Mouse (Mus musculus) testis, adult 2 months (tissue): ENCODE measurements around the gene Rbms2.

Experiments
- CTCF ChIP-seq: fragments of 200-500 bp; IDR thresholded peaks from 2 replicates; pipeline ENCODE4 v1.5.1; 2012; ENCODE audit warnings: low read depth, mild to moderate bottlenecking, inconsistent platforms, low read length, moderate library complexity; ENCODE audit not compliant: control insufficient read depth, insufficient read depth, insufficient replicate concordance
- POLR2A ChIP-seq: fragments of 200-500 bp; IDR thresholded peaks from 2 replicates; pipeline ENCODE4 v1.6.1; 2012; ENCODE audit warnings: low read depth, mild to moderate bottlenecking, inconsistent platforms, low read length, moderate library complexity; ENCODE audit not compliant: control insufficient read depth

DNA sequence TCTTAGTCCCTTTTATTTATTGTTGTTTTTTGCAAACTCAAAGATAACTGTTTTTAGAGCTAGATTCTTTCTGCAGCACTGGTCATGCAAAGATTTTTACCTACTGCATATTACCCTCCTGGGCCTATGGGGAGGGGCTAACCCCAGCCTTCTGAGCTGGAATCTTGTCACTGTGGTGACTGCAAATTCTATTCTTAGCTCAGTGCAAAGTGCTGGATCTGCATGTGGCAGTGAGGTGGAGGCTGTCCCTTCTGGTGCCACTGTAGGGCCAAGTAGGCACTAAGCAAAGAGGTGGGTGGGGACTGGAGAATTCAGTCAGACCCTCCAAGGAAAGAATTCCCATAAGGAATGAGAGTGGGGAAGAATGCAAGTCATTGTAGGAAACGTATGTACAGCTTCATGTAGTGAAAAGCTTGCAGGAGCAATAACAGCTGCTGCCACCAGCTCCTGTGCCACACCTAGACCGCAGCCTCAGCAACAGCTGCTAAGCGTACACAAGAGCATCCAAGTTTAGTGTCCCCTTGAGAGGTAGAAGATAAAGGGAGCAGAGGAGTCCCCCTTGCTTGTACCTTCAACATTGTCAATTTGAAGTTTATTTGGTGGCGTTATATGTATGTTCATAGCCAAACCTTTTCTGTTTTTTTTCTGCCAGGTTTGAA, 69.9 kb downstream of the Rbms2 start:
- TF ChIP-seq CTCF (no peak), POLR2A (no peak)
